Comparison of ENCODE assay signal across 19 mouse cellular contexts in genomic region chr7:34946269-34946925, GRCm38 (mm10). TPM values are rescaled to one million over a fixed set of nuclear protein-coding genes. Genes with fewer than 3 reads are reported as not detected.
DNase-seq lines count a peak whose midpoint lies in the region; ATAC-seq lines count a peak whose summit lies in the region.
"Had no signal": no experiment of that assay in that cellular context is flagged by ENCODE, and none has a peak within 500 bp of the region (broad histone marks: within the 10 kb centered on the region; RNA-seq: fewer than 3 reads in every experiment).

No protein-coding gene starts in this region.

- 39% methylated on average over 7 of the region's 7 CpGs for WGBS in forebrain, embryonic 12.5 days
- 34% methylated on average over 7 of the region's 7 CpGs for WGBS in forebrain, embryonic 16.5 days
- WGBS in neural tube, embryonic 12.5 days = 58% methylated on average over 7 of the region's 7 CpGs
- WGBS in midbrain, embryonic 12.5 days = 26% methylated on average over 7 of the region's 7 CpGs

- H3K9me3 ChIP-seq in forebrain, embryonic 12.5 days = no peaks in the 10 kb centered on the region
- no peaks in the 10 kb centered on the region for H3K9me3 ChIP-seq in forebrain, embryonic 16.5 days (ENCODE audit: control insufficient read depth, low read length)
- H3K9me3 ChIP-seq in neural tube, embryonic 12.5 days = no peaks in the 10 kb centered on the region
- no peaks in the 10 kb centered on the region for H3K9me3 ChIP-seq in midbrain, embryonic 12.5 days
- H3K9me3 ChIP-seq: megakaryocyte, embryonic 14.5 days had no signal

- no peak overlapping the region for H3K9ac ChIP-seq in forebrain, embryonic 12.5 days
- H3K9ac ChIP-seq in forebrain, embryonic 16.5 days (replicated peaks; ENCODE audit: low read depth, low read length) = no peak overlapping the region
- H3K9ac ChIP-seq in neural tube, embryonic 12.5 days = no peak overlapping the region
- H3K9ac ChIP-seq in midbrain, embryonic 12.5 days (replicated peaks) = no peak overlapping the region
- H3K9ac ChIP-seq: liver, postnatal 0 days had no signal

- peak; percentile 68 for ATAC-seq in forebrain, embryonic 12.5 days (ENCODE audit: low FRiP score)
- no peak for ATAC-seq in forebrain, embryonic 16.5 days
- ATAC-seq in neural tube, embryonic 12.5 days (ENCODE audit: low FRiP score, low read depth) = peak; percentile 18
- ATAC-seq in midbrain, embryonic 12.5 days (ENCODE audit: low FRiP score, low read depth) = peak; percentile 89
- ATAC-seq: liver, postnatal 0 days had no signal

- H3K27ac ChIP-seq in forebrain, embryonic 12.5 days = peak overlapping the region; percentile 71
- H3K27ac ChIP-seq in forebrain, embryonic 16.5 days (ENCODE audit: low read length) = no peak overlapping the region
- no peak overlapping the region for H3K27ac ChIP-seq in neural tube, embryonic 12.5 days
- peak overlapping the region; percentile 88 for H3K27ac ChIP-seq in midbrain, embryonic 12.5 days (replicated peaks)
- H3K27ac ChIP-seq: heart, adult 2 months had no signal

- H3K4me2 ChIP-seq in forebrain, embryonic 12.5 days = no peak overlapping the region
- no peak overlapping the region for H3K4me2 ChIP-seq in forebrain, embryonic 16.5 days (ENCODE audit: low read length)
- H3K4me2 ChIP-seq in neural tube, embryonic 12.5 days (replicated peaks) = no peak overlapping the region
- H3K4me2 ChIP-seq in midbrain, embryonic 12.5 days (replicated peaks) = 0 out of 2 replicates have a peak overlapping the region, but pooled peaks have one; percentile 2

- no peak for DNase-seq in neural tube, embryonic 10.5 days (ENCODE audit: extremely low spot score, low spot score)
- DNase-seq in left cerebral cortex, adult 8-10 months (ENCODE audit: low spot score in 2 of 2) = no peak
- no peak for DNase-seq in cerebellum, postnatal 25 days
- DNase-seq: cerebellum, adult 8-10 months; gastrocnemius, postnatal 14 days; heart, adult 2 months; heart, postnatal 36 days; kidney, adult 8-10 months; kidney, postnatal 25 days; liver, postnatal 0 days; lung, postnatal 14 days; right cerebral cortex, postnatal 4 days; thymus, adult 2 months had no signal

- H3K27me3 ChIP-seq in forebrain, embryonic 12.5 days = no peaks in the 10 kb centered on the region
- no peaks in the 10 kb centered on the region for H3K27me3 ChIP-seq in forebrain, embryonic 16.5 days (replicated peaks; ENCODE audit: control insufficient read depth, insufficient read depth, low read length)
- no peaks in the 10 kb centered on the region for H3K27me3 ChIP-seq in neural tube, embryonic 12.5 days (replicated peaks)
- H3K27me3 ChIP-seq in midbrain, embryonic 12.5 days = no peaks in the 10 kb centered on the region
- H3K27me3 ChIP-seq: megakaryocyte, embryonic 14.5 days had no signal

- H3K4me1 ChIP-seq in forebrain, embryonic 12.5 days = peaks cover 27% of the 10 kb centered on the region
- peaks cover 6% of the 10 kb centered on the region for H3K4me1 ChIP-seq in forebrain, embryonic 16.5 days (replicated peaks; ENCODE audit: control insufficient read depth, insufficient read depth, low read length)
- H3K4me1 ChIP-seq in neural tube, embryonic 12.5 days = peaks cover 10% of the 10 kb centered on the region; the same call in 1 of the 2 replicates
- H3K4me1 ChIP-seq in midbrain, embryonic 12.5 days = peaks cover 27% of the 10 kb centered on the region

- H3K36me3 ChIP-seq in forebrain, embryonic 12.5 days (replicated peaks) = 0 out of 2 replicates have a peak, but pooled peaks cover 7% of the 10 kb centered on the region
- no peaks in the 10 kb centered on the region for H3K36me3 ChIP-seq in forebrain, embryonic 16.5 days (ENCODE audit: control insufficient read depth, insufficient read depth)
- H3K36me3 ChIP-seq in neural tube, embryonic 12.5 days = no peaks in the 10 kb centered on the region
- peaks cover 4% of the 10 kb centered on the region; the same call in 1 of the 2 replicates for H3K36me3 ChIP-seq in midbrain, embryonic 12.5 days

- no peak overlapping the region for H3K4me3 ChIP-seq in forebrain, embryonic 12.5 days (replicated peaks)
- no peak overlapping the region for H3K4me3 ChIP-seq in forebrain, embryonic 16.5 days (replicated peaks; ENCODE audit: low read length)
- H3K4me3 ChIP-seq in neural tube, embryonic 12.5 days = no peak overlapping the region
- H3K4me3 ChIP-seq in midbrain, embryonic 12.5 days = no peak overlapping the region
- H3K4me3 ChIP-seq: heart, adult 2 months; megakaryocyte, embryonic 14.5 days; myocyte had no signal

RNA-seq across cellular contexts. Expression of gene Pepd, which starts 34.2 kb away (rescaled TPM):
- polyA plus RNA-seq in forebrain, embryonic 12.5 days (2016; fragmentation: Nextera tagmentation; extraction: Ambion mirVana) = 54.9 and 58.6 TPM in 2 replicates
- 51.8 and 58.0 TPM in 2 replicates for polyA plus RNA-seq in forebrain, embryonic 16.5 days (2015; fragmentation: Nextera tagmentation; extraction: Ambion mirVana)
- 60.5 and 67.1 TPM in 2 replicates for polyA plus RNA-seq in neural tube, embryonic 12.5 days (2016; fragmentation: Nextera tagmentation; extraction: Ambion mirVana)
- polyA plus RNA-seq in midbrain, embryonic 12.5 days (2016; fragmentation: Nextera tagmentation; extraction: Ambion mirVana) = 57.0 and 59.1 TPM in 2 replicates
- 10 to 100 TPM; 32.5 to 36.0 (median 33.8) TPM for total RNA-seq in left cerebral cortex, adult 8-10 months (2022)

Comparison
In these comparisons a context has a peak if more than half of its experiments do, and no peak if none do; other contexts are left out.
1. H3K27ac ChIP-seq: peak in forebrain, embryonic 12.5 days (single experiment) and midbrain, embryonic 12.5 days (single experiment); none in forebrain, embryonic 16.5 days (single experiment) and neural tube, embryonic 12.5 days (single experiment).